Mouse (Mus musculus) CD4-positive, CD25-positive, alpha-beta regulatory T cell, adult 9 weeks (primary cell): ENCODE data around the gene Trappc11. TPM values are rescaled to one million over a fixed set of nuclear protein-coding genes. Genes with fewer than 3 reads are reported as not detected.

ENCODE experiments used
- polyA plus RNA-seq: library from polyadenylated mRNA; unstranded; fragments of 100-300 nt; shearing (Covaris generic); gene quantifications from one replicate; pipeline ENCODE4 v1.2.1, GENCODE M21; 2017

The Trappc11 gene
- polyA plus RNA-seq, result 55.1 TPM

DNA sequence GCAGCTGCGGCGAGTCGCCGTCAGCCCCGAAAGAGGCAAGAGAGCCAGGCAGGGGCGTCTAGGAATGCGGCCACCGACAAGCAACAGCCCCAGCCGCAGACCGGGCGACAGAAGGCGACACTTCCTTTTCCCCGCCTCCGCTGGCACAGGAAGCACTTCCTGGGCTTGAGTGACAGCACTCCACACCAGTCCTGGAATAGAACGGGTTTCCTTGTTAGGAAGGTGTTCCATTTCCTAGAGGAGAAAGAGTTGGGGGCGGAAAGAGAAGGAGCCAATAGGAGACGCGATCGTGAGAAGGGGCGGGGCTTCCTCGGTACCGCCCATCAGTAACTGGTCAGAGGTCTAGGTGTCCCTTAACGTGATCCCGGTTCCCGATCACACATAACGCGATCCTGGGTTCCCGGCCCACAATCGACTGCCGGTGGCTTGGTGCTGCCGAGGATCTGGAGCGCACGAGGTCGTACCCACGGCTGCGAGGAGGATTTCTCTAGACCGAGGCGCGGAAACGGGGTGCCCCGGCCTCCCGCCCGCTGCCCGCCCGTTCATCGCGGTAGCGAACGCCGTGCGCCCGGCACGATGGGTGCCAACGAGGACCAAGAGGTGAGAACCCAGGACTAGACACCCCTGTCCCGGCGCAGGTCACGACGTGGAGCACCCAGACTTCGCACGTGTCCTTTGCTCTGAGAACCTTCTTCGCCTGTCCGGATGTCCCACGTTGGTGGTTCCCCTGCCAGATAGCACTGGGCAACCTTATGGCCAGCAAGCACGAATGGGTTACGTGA lies at the start of gene Trappc11, which contains the start of gene Rwdd4a:
Gene Trappc11 (minus strand): TSS at position 127 of the 782 bp plus-strand sequence.
Gene Rwdd4a (plus strand): TSS at position 321 of the 782 bp plus-strand sequence.

DNA sequence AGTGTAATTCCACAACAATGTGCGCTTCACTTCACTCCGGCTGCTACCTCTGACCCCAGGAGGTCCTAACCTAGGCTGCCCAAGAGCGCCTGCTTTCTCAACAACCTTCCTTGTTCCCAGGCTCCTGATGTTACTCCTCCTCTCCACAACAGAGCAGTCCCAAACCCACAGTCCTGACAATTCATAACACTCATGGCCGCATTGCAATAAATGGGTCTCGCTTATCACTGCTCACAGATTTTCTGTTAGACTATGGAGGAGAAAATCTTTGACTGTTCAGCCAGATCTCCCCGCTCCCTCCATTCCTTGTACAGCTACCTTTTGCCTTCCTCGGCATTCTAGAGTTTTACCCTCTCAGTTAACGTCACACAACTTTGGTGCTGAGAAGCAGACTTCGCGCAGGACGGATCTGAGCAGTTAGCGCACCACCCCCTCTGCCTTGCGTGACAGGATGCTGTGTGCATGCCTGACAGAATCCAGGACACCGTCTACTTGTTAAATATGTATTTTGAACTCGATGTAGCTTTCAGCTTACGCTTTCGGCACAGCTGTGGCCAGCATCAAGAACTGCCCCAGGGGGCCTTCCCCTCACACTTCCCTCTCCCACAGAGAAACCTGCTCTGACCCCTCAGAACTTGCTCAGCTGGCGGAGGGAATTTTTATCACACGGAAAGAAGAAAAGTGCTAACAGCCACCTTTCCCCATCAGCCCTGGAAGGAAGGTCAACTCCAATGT lies 86.8 kb downstream of the Trappc11 start, which contains the start of gene Stox2:
Gene Stox2 (minus strand): TSS at position 51 of the 735 bp plus-strand sequence.

Other genes starting within 250 kb of the Trappc11 start
- gene Stox2, start 87.1 kb downstream of the Trappc11 start, polyA plus RNA-seq, result not detected
- 44.2 TPM for gene Rwdd4a, start 194 bp upstream of the Trappc11 start, polyA plus RNA-seq
- 2.8 TPM for gene Ing2, start 142.1 kb upstream of the Trappc11 start, polyA plus RNA-seq
- gene Cdkn2aip, start 180.5 kb upstream of the Trappc11 start, polyA plus RNA-seq, result 25.0 TPM